Mouse (Mus musculus) megakaryocyte, embryonic 14.5 days (primary cell): Measurements from ENCODE around the gene 1700102P08Rik.

ENCODE experiments used
- FLI1 ChIP-seq: IDR thresholded peaks from 2 replicates; pipeline ENCODE4 v1.6.1; 2012; ENCODE audit warnings: low read length, inconsistent platforms, mixed read lengths
- GATA1 ChIP-seq: IDR thresholded peaks from 3 replicates; pipeline ENCODE4 v1.6.1; 2012; ENCODE audit warnings: mixed read lengths, low read length, inconsistent platforms, borderline replicate concordance

DNA sequence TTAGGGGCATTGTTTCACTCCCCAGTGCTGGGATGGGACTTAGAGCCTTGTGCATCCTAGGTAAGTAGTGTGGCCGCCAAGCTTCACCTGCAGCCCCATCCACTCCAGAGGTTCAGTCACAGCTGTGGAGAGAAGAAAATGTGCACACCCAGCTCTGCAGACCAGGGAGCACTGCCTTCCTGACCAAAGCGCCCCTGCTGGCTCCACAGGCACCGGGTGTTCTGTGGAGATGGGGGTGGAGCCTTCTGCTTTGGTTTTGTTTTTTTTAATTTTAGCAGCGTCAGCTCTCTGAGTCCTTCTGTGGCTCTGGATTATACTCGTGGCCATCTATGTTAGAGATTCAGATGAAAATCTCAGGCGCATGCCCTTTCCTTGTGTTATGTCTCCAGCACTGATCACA, 3.4 kb upstream of the 1700102P08Rik start:
- TF ChIP-seq GATA1 (no peak), FLI1 (no peak)
